Mouse (Mus musculus) brain, embryonic 14.5 days (tissue): ENCODE data around the gene Selenos. TPM values are rescaled to one million over a fixed set of nuclear protein-coding genes. Genes with fewer than 3 reads are reported as not detected.

ENCODE experiments used
- DNase-seq: peaks from one replicate; pipeline ENCODE4 v3.0.0-alpha.2; 2011; ENCODE audit warnings: low read depth
- CTCF ChIP-seq: fragments of 200-500 bp; IDR thresholded peaks from 2 replicates; pipeline ENCODE4 v1.5.1; 2012; ENCODE audit warnings: inconsistent platforms, mild to moderate bottlenecking, moderate library complexity, borderline replicate concordance; ENCODE audit not compliant: insufficient read depth, insufficient read length; ENCODE audit errors: extremely low read depth
- POLR2A ChIP-seq: fragments of 200-500 bp; IDR thresholded peaks from 2 replicates; pipeline ENCODE4 v1.6.1; 2012; ENCODE audit warnings: mild to moderate bottlenecking, inconsistent platforms, borderline replicate concordance; ENCODE audit not compliant: poor library complexity, insufficient read depth, insufficient read length, severe bottlenecking; ENCODE audit errors: extremely low read depth
- polyA plus RNA-seq: library from polyadenylated mRNA; depleted of rRNA; stranded (reverse); fragments of >200 nt; gene quantifications from 2 replicates; pipeline ENCODE4 v1.2.3, GENCODE M21; 2012

Gene Selenos
- polyA plus RNA-seq, 1 experiment = 58.5 TPM

DNA sequence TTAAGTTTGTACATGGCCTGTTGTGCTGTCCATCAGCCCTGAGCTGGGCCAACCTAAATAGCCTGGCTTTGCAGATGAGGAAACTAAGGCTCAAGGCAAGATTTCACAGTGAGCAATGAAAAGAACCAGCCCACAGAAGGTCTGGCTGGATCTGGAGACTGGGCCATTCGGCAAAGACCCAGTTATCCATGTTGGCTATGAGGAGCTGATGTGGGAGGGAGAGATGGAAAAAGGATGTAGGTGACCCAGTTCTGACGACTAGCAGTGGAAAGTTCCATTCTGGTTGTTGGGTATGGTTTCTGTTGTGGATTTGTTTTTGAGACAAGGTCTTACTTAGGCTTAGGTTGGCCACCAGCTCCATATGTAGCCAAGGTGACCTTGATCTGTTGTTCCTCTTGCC, 8.6 kb downstream of the Selenos start:
- no peak for DNase-seq
- TF ChIP-seq POLR2A (no peak), CTCF (no peak)

DNA sequence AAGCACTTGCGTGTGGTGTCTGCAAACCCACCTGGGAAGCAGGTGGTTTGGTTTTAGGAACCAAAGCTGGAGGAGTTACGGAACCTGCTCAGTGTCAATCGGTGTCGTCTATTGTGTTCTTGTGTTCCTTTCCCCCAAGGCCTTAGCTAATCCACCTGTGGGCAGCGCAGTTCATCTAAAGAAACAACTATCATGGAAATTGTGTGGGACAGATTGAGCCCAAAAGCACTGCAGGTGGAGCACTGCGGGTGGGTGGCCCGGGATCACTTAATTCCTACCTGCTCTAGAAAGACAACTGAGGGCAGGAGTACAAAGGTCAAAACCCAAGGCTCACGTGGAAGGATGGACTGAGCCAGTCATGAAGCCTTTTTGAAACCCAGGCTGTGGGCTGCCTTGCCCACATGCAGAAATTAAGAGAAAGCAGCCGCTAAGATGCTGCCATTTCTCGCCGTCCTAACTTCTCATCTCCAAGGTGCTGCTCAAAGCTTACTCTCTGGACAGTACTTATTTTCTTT, 11.3 kb downstream of the Selenos start:
- DNase-seq = no peak
- no peak for TF ChIP-seq CTCF
- TF ChIP-seq POLR2A = no peak

DNA sequence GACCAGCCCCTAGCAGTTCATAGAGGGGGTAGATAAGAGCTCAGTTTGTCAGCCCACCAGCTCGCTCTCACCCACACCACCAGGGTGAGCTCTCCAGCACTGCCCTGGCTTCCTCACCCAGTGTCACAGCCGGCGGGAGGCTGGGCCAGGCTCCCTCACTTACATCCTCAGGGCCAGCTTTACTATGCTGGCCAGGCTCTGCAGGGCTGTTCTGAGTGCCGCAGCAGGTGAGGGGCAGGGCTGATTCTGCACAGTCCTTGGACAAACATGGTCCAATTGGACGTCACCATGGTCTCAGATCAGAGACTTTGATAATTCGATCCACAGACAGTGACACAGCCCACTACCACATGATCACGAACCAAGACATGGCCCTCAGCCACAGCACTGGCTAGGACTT, 12.1 kb downstream of the Selenos start:
- DNase-seq = no peak
- TF ChIP-seq CTCF (no peak), POLR2A (no peak)

DNA sequence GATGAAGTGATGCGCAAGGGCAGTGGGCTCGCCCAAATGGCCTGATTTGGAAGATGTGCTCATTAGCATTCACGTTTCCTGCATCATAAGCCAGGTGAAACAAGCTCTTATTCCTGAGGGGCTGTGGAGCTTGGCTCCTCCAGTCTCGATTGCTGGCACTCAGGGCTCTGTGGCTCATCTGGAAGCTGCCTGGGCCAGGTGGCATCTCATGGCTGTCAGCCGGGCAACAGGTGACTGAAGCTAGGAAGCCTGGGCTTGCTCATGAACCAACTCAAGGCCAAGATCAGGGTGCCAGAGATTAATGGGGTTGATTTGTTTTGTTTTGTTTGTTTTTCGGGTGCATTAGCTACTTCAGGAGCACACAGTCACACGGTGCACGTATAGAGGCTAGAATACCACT, 13.2 kb downstream of the Selenos start:
- TF ChIP-seq CTCF = no peak
- TF ChIP-seq POLR2A = no peak
- no peak for DNase-seq

DNA sequence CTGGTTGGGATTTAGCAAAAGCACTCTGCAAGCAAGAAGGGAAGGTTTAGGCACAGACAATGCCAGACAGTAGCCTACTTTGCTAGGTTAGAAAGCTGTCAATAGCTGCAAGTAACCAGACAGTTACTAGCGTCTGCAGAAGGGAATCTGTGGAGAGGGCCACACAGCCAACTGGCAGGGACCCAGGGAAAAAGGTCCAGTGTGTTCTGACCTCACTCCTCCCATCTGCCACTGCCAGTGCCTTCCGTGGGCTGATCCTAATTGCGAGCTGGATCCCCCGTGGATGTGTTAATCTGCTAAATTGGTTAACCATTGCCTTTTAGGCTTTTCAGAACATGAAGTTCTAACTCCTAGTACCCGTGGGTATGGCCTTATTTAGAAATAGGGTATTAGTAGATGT, 14.7 kb downstream of the Selenos start:
- DNase-seq = no peak

DNA sequence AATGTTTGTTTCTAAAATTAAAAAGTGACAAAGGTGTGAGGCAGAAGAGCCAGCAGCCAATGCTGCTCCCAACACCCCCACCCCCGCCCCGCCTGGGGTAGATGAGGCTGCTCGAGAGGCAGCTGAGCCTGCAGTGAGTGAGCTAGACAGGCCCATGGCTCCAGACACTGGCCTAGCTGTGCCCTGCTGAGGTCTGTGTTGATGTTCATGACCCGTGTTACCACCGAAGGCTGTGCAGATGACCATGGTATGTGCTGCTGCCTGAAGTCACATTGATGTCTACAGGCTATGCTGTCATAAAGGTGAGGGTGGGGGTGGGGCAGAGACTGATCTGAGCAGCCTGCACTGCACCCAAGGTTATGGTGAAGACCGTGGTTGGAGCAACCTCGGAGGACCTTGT, 19.4 kb downstream of the Selenos start:
- no peak for TF ChIP-seq POLR2A
- no peak for TF ChIP-seq CTCF
- DNase-seq = no peak

More for the DNA sequence above, 14.7 kb downstream of the Selenos start:
- TF ChIP-seq POLR2A (no peak), CTCF (no peak)

DNA sequence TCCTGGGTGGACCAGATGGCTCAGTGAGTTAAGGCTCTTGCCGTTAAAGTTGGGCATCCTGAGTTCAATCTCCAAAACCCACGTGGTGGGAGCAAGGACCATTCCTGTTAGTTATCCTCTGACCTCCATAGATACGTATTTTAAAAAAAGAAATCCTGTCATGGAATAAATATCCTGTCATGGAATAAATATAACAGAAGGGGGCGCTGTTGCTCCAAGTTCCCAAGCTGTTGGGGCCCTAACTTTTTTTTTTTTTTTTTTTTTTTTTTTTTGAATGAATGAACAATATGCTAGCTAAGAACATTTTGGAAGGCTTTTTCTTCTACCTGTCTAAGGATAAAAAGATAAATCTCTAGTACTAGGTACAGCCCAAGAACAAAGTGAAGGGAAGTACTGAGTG, 22.4 kb downstream of the Selenos start:
- TF ChIP-seq POLR2A = no peak
- no peak for TF ChIP-seq CTCF
- peak; percentile 76 for DNase-seq

DNA sequence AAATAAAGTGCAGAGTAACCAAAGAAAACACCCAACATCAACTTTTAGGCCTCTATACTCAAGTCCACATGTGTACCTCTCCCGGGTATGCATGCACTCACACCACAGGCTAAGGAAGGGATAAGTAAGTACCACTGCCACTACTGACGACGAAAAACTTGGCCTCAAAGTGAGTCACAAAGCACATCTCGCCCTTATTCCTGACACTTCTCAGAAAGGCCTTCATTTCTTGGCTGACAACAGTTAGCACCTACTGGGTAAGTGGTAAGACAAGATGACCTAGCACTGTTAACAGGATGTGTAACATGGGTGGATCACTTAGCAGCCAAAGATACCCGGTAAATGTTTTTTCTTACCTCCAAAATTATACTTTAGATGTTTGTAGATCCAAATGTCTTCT, 25.1 kb downstream of the Selenos start:
- TF ChIP-seq CTCF (no peak), POLR2A (no peak)
- no peak for DNase-seq

DNA sequence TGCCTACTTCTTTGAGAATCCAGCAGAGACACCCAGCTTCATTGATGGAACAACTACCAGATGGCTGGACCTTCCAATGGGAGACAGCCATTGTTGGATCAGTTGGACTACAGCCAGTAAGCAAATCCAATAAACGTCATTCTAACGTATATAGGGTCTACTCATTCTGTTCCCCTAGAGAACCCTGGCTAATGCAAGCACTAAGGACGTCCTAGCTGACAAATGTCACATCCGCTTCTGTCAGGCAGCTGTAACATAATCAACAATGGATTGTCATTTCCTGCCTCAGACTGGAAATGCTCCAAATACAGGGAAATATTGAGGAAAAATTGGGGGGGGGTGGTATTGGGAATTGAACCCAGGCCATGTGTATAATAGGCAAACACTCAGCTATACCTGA, 26.3 kb downstream of the Selenos start:
- TF ChIP-seq POLR2A (no peak), CTCF (no peak)
- no peak for DNase-seq

DNA sequence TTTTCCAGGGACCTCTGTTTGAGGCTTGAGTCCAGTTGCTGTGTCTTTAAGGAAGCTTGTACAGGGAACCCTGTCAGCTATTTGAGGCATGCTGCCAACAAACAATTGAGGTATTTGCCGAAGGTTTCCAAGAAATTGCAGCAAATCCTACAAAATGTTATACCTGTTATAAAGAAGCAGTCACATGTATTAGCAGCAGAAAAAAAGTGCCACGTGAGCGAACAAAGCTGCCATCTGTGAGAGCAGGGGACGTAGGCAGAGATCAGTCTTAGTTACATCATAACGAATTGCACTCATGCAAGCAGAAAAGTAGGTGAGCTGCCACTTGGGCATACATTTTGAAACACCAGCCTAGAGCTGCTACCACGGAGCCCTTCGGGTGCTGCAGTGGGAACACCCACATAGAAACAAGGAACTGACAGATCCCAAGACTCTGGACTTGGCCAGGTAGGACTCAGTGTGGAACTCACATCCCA, 27.2 kb downstream of the Selenos start:
- no peak for DNase-seq
- TF ChIP-seq POLR2A (no peak), CTCF (no peak)

DNA sequence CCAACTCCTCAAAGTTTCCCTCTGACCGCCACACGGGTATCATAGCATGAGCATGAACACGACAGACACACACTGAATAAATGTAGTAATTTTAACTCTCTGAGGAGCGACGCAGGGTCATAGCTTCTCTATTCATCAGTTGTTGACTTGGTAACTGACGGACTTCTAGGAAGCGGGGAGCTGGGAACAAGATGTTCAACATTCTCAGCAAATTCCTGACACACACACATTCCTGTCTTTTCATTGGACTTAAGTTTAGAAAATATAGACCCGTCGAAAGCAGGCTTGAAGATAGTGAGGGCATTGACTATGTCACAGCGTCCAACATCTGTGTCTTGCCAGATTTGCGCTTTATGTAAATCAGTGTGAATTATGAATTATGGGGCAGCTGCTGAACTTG, 27.8 kb downstream of the Selenos start:
- no peak for TF ChIP-seq POLR2A
- no peak for TF ChIP-seq CTCF
- no peak for DNase-seq

DNA sequence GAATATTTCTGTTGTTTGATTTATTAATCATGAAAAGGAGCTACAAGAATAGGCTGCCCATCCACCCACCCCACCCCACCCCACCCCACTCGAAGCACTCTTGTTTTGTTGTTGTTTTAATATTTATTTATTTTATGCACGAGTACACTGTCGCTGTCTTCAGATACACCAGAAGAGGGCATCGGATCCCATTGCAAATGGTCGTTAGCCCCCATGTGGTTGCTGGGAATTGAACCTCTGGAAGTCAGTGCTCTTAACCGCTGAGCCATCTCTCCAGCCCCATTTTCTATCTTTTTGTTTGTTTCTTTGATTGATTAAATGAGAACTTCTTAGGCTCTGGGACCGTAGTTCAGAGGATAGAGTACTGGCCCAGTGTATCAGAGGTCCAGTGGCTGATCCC, 28.5 kb downstream of the Selenos start:
- TF ChIP-seq CTCF (peak; percentile 49; the same call in 1 of the 2 replicates), POLR2A (no peak)
- DNase-seq = peak; percentile 66
